Mouse (Mus musculus): Measurements from ENCODE around the gene Mrps18c.

Mrps18c gene

DNA sequence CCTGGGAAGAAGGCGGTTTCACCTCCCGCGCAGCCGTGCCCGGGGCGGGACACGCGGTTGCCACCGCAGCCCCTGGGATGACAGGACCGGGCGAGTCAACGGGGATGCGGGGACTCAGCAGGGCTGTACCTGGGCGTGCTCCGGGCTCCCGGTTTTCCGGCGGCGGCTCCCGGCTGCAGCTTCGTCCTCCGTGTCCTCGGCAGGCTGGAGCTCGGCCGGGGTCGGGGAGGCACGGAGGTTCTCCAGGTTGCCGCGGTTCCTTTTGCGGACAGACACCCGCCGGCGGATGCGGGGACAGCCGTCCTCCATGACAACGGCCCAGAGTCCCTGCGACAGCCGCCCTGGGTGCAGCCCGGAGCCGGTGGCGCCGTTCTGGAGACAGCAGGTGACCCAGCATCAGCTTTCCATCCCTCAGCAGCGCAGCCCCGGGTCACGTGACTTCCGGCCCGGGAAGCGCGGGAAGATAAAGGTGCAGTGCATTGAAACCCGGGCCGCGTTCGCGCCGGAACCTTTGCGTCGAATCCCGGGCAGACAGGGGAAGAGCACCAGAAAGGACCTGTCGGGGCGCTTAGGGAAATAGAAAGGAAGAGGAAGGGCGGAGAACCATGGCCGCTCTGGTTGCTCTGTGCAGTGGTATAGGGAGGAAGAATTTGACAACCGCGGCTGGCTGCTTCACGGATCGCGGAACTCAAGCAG, at the start of gene Mrps18c, which contains the start of gene Helq:
Mrps18c (plus strand) TSS at position 463 of the 696 bp plus-strand sequence.
Helq (minus strand) TSS at position 434 of the 696 bp plus-strand sequence.
- peak; percentile 94 for DNase-seq (ENCODE audit: low read depth, low spot score)

DNA sequence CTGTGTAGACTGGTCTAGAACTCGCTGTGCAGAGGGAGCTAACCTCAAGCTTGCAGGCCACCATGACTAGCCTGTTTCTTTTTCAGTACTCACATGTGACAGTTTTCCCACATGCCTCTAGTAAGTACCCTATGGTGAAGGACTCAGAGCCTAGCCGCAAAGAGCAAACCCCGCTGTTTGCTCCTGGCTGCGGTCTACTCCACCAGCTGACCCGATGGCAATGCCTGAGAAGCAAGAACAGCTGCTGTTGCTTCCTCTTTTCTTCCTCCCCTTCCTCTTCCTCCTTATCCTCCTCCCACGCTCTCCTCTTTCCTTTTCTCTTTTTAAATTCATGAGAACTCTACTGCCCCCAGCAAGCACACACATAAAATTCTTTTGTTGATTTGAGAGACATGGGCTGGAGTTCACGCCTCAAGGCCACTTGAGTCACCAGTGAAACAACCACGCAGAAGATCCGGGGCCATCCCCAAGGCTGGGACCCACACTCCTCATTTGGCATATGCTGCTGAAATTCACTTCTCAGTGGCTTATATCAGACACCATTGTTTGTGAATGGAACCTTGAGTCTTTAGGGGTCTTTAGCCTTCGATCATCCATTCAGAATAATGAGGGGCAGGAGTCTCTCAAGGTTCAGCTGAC, 47.7 kb upstream of the Mrps18c start:
- no peak for DNase-seq (ENCODE audit: low read depth, low spot score)

DNA sequence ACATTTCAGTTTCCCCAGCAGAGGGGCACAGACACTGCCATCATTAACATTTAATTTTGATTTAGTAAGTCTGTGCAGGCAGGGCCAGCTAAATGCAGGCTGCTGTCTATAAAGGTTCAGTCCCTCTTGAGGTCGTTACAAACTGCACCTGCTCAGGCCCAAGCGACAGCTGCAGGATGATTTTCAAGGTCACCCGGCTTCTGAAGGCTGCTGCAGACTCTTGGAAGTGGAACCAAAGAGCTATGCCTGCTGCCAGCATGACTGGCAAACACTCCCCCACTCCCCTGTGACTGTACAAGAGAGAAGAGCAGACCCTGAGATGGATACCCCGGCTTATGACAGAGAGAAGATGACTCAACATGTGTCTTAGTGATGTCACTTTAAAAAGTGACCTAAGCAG, 46.8 kb upstream of the Mrps18c start:
- DNase-seq (ENCODE audit: low read depth, low spot score): no peak

DNA sequence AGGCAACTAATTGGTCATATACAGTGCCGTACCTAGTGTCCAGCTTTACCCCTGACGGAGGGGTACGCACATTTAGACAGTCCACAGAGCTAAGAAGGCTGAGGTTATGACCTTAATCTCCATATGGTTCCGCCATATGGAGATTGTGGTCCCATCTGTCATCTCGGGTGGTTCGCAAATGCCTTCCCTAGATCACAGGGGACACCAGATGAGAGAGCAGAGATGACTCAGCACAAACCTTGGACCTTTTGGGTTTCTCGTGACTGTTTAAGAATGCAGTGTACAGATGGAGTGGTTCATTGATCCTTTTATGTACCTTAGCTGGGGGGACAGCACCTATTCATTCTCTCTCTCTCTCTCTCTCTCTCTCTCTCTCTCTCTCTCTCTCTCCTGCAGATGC, 45.0 kb upstream of the Mrps18c start:
- DNase-seq (ENCODE audit: low read depth, low spot score): peak; percentile 13

DNA sequence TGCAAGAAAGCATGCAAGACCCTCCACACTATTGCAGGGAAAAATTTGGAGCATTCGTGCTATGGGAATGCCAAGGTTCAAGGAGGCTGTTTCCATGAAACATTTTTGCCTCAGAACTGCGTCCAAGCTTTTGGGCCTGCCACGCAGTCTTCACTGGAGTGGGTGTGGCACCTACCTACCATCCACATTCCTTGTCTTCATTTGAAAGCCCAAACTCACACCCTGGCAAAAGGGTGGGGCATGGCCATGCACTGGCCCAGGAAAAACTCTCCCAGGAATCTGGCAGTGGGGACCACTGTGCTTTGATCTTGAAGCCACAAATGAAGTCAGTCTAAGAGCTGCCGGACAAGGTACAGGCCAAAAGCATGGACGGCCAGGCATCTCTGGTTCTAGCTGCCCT, 40.3 kb upstream of the Mrps18c start:
- DNase-seq (ENCODE audit: low read depth, low spot score): no peak

DNA sequence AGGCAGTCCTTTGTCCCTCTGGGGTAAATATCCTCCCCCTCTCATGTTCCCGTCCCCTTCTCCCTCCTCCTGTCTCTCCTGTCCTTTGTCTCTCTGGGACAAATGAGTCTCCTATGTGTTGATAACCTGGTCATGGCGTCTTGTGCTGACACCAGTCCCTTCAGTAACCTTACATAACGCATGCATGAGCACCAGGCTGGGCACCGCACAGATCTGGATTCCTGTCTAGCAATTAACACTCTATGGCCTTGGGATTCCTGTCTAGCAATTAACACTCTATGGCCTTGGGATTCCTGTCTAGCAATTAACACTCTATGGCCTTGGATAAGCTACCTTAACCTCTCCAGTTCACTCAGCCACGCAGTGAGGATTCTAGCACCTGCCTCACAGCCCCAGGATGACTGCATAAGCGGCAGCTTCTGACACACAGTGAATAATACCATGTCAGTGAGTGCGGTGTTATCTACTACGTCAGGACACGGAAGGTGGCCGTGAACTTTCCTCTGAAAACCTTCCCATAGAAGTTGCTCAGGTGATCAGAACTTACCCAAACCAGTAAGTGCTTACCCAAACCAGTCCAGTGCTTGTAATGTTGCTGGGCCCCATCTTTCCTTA, 38.3 kb upstream of the Mrps18c start:
- DNase-seq (ENCODE audit: low read depth, low spot score): no peak

DNA sequence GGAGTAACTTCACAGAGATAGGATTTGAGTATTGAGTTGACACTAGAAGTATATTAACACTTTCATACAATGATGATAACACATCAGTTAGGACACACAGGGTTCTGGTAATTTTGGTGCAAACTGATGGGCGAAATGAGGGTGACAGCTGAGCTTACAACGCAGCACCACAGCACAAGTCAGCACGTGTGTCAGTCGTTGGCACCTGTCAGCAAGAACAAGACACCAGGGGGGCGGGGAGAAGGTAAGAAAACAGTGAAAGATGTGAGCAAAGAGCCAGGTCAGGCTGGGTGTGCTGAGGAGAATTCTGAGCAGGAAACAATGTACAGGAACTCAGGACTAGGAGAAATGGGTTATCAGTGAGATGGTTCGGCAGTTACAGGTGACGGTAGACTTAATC, 36.7 kb upstream of the Mrps18c start:
- DNase-seq (ENCODE audit: low read depth, low spot score): no peak

DNA sequence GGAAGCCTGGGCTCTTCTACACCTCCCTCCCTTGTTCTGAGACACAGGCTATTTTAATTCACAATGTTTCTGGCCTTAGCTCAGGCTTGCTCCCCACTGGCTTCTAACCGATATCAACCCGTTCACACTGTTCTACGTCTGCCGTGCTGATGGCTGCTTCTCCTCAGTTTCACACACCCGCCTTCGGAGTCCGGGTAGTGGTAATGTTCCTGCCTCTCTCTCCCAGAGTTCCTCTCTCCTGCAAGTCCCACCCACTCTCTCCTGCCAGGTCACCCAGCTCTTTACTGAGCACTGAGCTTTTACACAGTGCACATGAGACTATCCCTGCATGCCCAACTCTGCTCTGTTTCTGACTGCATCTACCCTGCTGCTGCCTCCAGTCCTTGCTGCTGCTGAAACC, 32.4 kb upstream of the Mrps18c start:
- no peak for DNase-seq (ENCODE audit: low read depth, low spot score)

DNA sequence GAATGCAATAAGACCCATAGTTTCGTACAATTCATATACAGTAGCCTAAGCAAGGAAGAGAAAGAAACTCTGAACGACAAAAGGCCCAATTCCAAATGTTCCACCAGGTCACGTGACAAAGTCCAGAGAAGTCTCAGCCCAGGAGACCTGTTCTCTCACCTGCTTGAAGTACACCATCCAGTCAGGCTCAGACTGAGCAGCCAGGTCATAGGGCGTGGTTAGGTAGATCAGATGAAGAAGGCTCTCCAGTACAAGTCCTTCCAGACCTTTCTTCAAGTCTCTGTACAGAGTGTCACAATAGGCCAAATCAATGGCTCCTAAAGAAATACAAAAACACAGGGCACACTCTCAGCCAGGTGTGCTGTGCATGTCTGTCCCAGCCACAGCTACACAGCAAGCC, 26.9 kb upstream of the Mrps18c start:
- DNase-seq (ENCODE audit: low read depth, low spot score): no peak

DNA sequence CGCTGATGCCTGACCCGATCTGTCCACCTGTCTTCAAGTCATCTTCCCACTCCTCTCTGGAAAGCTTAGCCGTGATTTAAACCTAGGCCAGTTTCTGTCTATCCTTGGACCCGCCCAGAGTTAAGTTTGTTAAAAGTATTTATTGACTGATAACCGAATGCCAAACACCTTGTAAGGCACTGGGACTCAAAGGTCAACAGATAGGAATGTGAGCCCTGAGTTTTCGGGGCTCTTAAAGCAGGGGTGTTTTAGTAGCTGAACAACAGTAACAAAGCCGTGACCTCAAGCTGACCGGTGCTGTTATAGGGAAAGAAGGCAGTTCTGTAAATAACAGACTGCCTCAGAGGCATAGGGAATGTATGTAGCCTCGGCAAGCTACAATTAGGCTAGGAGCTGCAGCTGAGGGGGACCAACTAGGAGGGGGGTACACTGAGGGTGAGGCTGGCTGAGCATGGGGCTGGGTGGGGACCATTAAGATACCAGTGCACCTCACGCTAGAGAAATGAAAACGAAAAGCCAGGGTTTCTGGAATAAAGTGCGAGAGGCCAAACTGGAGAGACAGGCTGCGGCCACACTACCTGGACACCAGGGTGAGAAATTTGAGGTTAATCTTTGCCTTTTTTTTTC, 22.5 kb upstream of the Mrps18c start:
- DNase-seq (ENCODE audit: low read depth, low spot score): no peak

DNA sequence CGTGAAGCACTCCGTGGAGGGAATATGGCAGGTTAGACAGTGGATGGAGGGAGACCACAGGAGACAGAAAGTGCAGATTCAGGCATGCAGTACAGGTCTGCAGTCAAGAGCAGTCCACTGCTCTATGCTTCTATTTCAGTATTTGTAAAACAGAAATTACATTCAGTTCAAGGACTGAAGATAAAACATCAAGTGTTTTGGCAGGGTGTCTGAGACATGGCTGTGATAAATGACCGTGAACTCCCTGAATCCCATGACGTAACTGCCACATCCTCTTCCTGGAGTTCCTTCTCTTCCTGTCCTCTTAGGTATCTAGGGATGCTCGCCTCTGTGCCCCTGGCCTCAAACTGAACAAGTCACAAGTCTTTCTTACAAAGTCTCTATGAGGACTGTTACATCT, 21.5 kb upstream of the Mrps18c start:
- DNase-seq (ENCODE audit: low read depth, low spot score): no peak

DNA sequence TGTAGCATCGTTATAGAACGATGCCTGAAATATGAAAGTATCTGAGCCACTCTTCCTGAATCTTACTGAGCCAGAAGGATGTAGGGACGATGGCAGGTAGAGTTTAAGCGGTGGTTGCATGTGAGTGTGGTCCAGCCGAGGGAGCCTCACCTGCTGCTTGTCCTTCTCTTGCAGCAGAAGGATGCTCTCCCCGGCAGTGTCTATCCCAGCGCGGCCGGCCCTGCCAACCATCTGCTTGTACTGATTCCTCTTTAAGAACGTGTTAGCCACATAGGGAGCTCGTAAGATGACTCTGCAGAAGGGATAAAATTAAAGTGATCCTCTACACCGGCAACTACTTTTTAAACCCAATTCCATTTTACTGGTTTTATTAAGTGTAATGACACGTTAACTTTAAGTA, 19.4 kb upstream of the Mrps18c start:
- DNase-seq (ENCODE audit: low read depth, low spot score): no peak

DNA sequence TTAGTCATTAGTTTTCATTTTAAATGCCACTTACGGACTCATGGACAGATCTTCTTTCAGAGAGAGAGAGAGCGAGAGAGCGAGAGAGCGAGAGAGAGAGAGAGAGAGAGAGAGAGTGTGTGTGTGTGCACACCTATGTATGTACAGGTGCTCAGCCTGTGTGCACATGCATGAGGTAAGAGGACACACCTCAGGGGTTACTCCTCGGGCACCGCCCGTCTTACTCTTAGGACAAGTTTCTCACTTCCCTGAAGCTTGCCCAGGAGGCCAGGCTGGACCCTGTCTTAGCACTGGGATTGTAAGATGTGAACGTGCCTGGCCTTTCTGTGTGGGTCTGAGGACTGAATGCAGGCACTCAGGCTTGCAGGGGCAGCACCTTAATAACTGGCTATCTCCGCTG, 10.9 kb upstream of the Mrps18c start:
- no peak for DNase-seq (ENCODE audit: low read depth, low spot score)

DNA sequence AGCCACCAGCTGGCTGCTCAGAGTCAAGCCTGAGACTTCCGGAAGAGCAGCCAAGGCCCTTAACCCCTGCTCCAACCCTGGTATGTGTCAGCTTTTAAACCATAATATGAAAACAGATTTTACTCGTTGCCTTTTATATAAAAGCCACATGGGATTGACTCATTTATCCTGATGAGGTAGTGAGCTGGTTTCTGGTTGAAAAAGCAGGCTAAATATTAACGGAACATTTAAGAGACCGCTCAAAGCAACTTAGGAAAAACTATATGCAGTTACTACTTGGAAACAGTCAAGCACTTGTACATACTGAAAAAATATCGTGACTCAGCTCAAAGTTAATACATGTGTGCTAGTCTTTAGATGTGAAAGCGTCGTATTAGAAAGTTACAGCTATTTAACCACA, 6.2 kb upstream of the Mrps18c start:
- no peak for DNase-seq (ENCODE audit: low read depth, low spot score)

DNA sequence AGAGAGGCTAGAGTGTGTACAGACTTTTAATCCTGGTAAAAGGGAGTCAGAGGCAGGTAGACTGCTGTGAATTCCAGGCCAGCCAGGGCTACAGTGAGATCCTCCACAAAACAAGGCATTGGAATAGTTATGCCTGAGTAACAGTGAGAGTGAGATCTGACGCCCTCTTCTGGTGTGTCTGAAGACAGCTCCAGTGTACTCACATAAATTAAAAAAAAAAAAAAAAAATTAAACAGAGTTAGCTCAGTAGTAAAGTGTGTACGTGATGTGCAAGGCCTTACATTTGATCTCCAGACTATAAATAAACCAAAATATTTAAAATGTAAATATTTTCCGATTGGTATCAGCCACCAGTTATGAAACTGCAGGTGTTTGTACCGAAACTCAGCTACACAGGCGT, 4.3 kb upstream of the Mrps18c start:
- peak; percentile 14 for DNase-seq (ENCODE audit: low read depth, low spot score)

DNA sequence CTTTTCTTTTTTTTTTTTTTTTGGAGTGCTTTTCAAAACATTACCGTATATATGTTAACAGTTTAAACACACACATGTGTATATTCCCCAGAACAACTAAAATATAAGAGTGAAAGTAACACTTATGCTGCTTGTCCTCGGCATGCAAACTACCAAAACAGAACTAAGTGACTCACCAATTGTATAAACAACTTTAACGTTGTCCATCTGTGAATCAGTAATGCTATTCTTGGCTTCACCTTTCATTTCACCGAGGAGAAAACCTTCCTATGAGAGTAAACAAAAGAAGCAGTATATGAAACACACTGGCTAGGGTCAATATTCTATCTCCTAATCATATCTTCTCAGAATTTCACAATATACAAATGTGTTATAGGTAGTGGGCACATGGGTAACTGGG, 19.9 kb downstream of the Mrps18c start:
- peak; percentile 73 for DNase-seq (ENCODE audit: low read depth, low spot score)

DNA sequence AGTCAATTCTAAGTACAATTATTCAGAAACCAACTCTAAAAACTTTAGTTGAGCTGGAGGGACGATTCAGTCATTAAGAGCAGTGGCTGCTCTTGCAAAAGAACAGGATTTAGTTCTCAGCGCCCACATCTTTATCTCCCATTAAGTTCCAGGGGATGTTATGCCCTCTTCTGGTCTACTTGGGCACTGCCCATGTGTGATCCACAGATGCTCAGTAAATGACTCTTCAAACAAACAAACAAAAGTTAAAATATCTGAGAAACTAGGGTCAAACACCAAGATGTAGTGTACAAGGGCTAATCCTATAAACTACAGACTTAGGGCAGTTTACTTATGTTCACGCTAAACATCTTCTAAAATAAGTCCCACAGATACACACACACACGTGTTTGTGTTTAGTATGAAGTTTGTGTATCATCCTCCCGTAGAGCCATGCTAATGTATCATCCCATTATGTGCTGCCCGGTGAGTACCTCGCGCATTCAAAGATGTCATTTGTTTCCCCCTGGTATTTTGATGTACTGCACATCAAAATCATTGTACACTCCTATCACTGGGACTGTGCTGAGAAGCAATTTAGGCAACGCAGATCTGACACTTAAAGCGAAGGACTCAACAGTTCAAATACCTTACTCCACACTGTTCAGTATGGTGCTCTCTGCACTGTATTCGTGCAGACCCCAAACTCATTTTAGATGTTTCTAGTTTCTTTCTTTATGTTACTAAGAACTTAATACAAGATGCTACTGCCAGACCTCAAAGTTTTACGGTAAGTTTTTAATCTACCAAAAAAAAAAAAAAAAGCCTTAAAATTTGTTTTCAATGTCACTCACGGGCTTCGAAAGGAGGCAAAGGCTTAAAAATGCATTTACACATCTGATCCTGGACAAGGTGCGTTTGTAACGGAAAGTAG, 21.4 kb downstream of the Mrps18c start:
- DNase-seq (ENCODE audit: low read depth, low spot score): peak; percentile 66

DNA sequence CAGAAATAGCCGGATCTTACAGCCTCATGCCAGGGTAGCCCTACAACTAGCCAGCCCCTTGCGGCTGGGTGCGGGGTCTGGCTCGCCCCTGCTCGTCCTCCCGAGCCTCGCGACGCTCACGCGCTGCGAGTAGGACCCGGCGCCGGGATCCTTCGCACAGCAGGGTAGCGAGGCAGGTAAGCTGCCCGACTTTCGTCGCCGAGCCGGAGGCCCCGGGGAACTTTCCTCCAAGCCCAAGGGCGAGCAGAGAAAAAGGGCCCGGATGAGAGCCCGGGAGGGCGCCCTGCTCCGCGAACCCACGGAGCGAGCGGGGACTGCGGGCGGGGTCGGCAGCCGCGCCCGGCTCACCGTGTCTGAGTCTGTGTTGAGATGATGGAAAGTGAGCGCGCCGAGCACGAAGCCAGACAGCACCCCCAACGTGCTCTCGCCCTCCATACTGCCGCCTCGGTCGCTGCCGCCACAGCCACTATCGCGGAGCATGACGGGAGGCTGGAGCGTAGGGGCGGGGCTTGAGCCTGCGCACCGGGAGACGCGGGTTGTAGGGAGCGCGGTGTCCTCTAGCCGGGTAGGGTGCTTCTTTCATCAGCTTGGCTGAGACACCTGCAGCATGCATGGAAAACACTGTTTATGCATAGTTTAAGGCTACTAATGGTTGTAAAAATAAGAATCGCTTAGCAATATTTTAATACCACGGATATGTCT, 22.2 kb downstream of the Mrps18c start, which contains the start of gene Abraxas1:
Abraxas1 (minus strand) TSS at position 483 of the 702 bp plus-strand sequence.
- peak; percentile 86 for DNase-seq (ENCODE audit: low read depth, low spot score)

DNA sequence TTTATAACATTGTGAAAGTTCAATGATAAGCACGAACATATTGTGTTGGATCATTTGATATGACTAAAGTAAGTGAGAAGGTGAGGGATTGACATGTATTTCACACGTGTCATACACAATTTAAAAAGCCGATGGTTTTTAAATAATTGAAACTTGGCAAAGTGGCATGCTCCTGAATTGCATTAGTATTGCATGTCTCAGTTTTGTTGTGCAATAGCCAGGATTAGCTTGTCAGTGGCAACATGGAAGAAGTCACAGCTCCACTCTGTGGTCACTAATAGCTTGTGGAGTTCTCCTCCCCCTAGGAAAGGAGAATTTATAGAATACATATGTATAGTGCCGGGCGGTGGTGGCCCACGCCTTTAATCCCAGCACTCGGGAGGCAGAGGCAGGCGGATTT, 22.9 kb downstream of the Mrps18c start:
- peak; percentile 81 for DNase-seq (ENCODE audit: low read depth, low spot score)

DNA sequence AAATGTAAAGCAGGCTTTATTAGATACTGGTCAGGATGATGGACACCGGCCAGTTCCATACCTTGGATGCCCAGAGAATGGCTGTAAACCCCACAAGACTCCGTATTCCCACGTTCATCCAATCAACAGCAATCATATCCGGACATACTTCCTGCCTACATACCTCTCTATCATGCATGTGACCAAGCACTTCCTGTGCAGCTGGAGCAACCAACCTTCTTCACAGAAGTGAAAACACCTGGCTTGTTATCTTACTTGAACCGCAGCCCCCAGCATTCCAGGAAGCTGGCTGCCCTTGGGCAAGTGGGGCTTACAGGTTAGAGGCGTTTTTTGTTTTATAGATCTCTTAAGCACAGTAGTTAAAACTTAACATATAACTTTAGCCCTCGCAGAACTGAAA, 24.4 kb downstream of the Mrps18c start:
- no peak for DNase-seq (ENCODE audit: low read depth, low spot score)

DNA sequence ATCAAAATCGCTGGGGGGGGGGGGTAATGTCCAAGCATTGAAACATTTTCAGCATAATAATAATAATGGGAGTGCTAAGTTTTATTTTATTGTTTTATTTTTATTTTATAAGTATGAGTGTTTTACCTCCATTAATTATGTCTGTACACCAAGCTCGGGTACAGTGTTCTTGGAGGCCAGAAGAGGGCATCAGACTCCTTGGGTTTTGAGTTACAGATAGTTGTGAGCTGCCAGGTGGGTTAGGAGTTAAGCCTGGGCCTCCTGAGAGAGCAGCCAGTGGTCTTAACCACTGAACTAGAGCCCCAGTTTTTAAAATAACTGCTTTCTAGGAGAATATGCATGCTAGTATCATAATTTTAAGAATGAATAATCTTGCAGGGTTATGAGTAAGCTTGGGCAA, 27.5 kb downstream of the Mrps18c start:
- DNase-seq (ENCODE audit: low read depth, low spot score): peak; percentile 65

All from 3T3-L1 (cell line).